Mouse (Mus musculus): ENCODE results near the gene Fbxw14. TPM values are rescaled to one million over a fixed set of nuclear protein-coding genes. Genes with fewer than 3 reads are reported as not detected.
"Not testable (repeated sequence)": the region's sequence is repeated elsewhere in the genome, so short reads cannot be mapped to it uniquely, and the experiment has no call there.

The Fbxw14 gene
- total RNA-seq (2021), result not detected

DNA sequence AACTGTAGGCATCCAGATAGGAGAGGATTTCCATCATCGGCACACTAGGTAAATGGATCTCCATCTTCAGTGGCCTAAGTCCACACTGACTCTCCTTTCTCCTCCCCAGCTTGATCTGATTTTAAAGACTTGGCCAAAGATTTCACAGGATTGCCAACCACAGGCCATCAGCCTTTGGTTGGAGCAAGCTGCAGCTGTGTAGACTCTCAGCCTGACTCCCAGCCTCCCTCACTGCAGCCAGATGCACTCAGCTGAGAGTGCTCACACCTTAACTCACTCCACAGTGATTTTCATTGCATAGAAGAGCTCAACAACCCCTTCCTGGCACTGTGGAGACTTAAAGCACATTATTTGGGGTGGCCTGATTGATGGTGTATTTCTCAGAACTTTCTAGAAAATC, at the start of gene Fbxw14:
Gene Fbxw14 (minus strand): TSS at position 101 of the 400 bp plus-strand sequence.
- intact Hi-C loops (cut with DNase I); DNase-seq (ENCODE audit: low spot score in 2 of 2): not testable (repeated sequence)

DNA sequence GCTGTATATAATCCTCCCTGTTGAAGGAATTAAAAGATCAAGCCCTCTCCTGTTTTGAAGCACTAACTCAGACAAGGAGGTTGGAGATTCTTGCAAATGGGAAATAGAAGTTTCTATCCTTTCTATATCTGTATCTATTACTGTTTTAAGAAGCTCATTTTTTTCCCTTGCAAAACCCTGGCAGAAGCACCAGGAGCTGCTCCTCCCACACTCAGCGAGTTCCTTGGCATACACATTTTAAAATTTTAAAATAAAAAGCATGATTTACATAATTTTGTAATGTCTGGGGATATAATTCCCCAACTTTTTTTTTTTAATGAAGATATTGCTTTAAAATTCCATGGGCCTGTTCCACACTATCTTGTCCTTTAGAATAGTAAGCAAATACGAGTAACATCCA, 24.4 kb downstream of the Fbxw14 start:
- peak; percentile 11 to 84 for DNase-seq (ENCODE audit: low spot score in 2 of 2)
- intact Hi-C loops (cut with DNase I), result no loop called here

DNA sequence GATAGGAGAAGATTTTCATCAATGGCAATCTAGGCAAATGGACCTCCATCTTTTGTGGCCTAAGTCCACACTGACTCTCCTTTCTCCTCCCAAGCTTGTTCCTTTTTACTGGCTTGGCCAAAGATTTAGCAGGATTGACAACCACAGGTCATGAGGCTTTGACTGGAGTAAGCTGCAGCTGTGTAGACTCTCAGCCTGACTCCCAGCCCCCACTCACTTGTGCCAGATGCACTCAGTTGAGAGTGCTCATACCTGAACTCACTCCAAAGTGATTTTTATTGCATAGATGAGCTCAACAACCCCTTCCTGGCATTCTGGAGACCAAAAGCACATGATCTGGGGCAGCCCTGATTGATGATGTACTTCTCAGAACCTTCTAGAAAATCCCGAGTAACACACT, 52.8 kb downstream of the Fbxw14 start, which contains the start of gene Fbxw20:
Gene Fbxw20 (minus strand): TSS at position 101 of the 400 bp plus-strand sequence.
- intact Hi-C loops (cut with DNase I), result no loop called here
- DNase-seq (ENCODE audit: low spot score in 2 of 2), result no peak

Other genes starting within 250 kb of the Fbxw14 start
- gene Shisa5, start 249.1 kb downstream of the Fbxw14 start, total RNA-seq (2021), result 10 to 100 TPM; 66.3 to 77.4 TPM
- 10 to 100 TPM; 12.7 to 13.0 TPM for gene Trex1, start 227.9 kb downstream of the Fbxw14 start, total RNA-seq (2021)
- 10 to 100 TPM; 25.8 to 28.5 TPM for gene Atrip, start 213.6 kb downstream of the Fbxw14 start, total RNA-seq (2021)
- gene Ccdc51, start 205.2 kb downstream of the Fbxw14 start, total RNA-seq (2021), result 1 to 10 TPM; 7.2 to 8.0 TPM
- gene Tma7, start 205.1 kb downstream of the Fbxw14 start, total RNA-seq (2021), result 100 to 1,000 TPM; 365 to 371 TPM
- gene Plxnb1, start 192.3 kb downstream of the Fbxw14 start, total RNA-seq (2021), result 10 to 100 TPM; 66.3 to 69.9 TPM
- not detected for gene Fbxw21, start 125.6 kb downstream of the Fbxw14 start, total RNA-seq (2021)
- not detected for gene Fbxw13, start 91.7 kb downstream of the Fbxw14 start, total RNA-seq (2021)
- gene Fbxw20, start 52.9 kb downstream of the Fbxw14 start, total RNA-seq (2021), result not detected
- not detected for gene Fbxw28, start 52.0 kb upstream of the Fbxw14 start, total RNA-seq (2021)
- gene Fbxw22, start 116.6 kb upstream of the Fbxw14 start, total RNA-seq (2021), result not detected
- gene Fbxw16, start 161.5 kb upstream of the Fbxw14 start, total RNA-seq (2021), result not detected
- gene Fbxw19, start 208.2 kb upstream of the Fbxw14 start, total RNA-seq (2021), result not detected